Mouse (Mus musculus) adrenal gland, postnatal 4 days (tissue): ENCODE measurements around the gene Mylk. TPM values are rescaled to one million over a fixed set of nuclear protein-coding genes. Genes with fewer than 3 reads are reported as not detected.

Experiments used
- DNase-seq, 2 experiments: peaks; one replicate each; pipeline ENCODE4 v3.0.0; 2021 to 2022; ENCODE audit warnings: low spot score in 2 of 2, mixed read lengths in 2 of 2
- total RNA-seq, 2 experiments: library from RNA; stranded (reverse); gene quantifications; 2 replicates each; pipeline ENCODE4 v1.2.3; 2021

Mylk gene
- total RNA-seq, 2 experiments from 2014 or later = 50.8 to 66.3 TPM

- DNase-seq = no peak
Measured at GRCm38 (mm10) chr16:35016491-35016890, 271.5 kb downstream of the Mylk start.

- no peak for DNase-seq
Measured at GRCm38 (mm10) chr16:35018470-35018974, 273.5 kb downstream of the Mylk start.

GRCm38 (mm10) chr16:35021903-35022241 lies 276.9 kb downstream of the Mylk start:
- no peak for DNase-seq

- DNase-seq = peak; percentile 90 to 91
Measured at GRCm38 (mm10) chr16:35022242-35023137, 277.5 kb downstream of the Mylk start, which contains the start of gene Hacd2. Gene Hacd2 (plus strand): TSS chr16:35022428.

GRCm38 (mm10) chr16:35023138-35023735 lies 278.2 kb downstream of the Mylk start:
- no peak for DNase-seq

- no peak for DNase-seq
Measured at GRCm38 (mm10) chr16:35024300-35024699, 279.3 kb downstream of the Mylk start.

GRCm38 (mm10) chr16:35025347-35025746 lies 280.3 kb downstream of the Mylk start:
- DNase-seq = no peak

GRCm38 (mm10) chr16:35033241-35033640 lies 288.2 kb downstream of the Mylk start:
- DNase-seq = no peak

GRCm38 (mm10) chr16:35033809-35034577 lies 289.0 kb downstream of the Mylk start:
- no peak for DNase-seq

- no peak for DNase-seq
Measured at GRCm38 (mm10) chr16:35034971-35035370, 290.0 kb downstream of the Mylk start.

- no peak for DNase-seq
Measured at GRCm38 (mm10) chr16:35036754-35037153, 291.7 kb downstream of the Mylk start.

GRCm38 (mm10) chr16:35038343-35039057 lies 293.5 kb downstream of the Mylk start:
- no peak for DNase-seq

- no peak for DNase-seq
Measured at GRCm38 (mm10) chr16:35040154-35040553, 295.1 kb downstream of the Mylk start.

- DNase-seq = no peak
Measured at GRCm38 (mm10) chr16:35041001-35041400, 296.0 kb downstream of the Mylk start.

- DNase-seq = no peak
Measured at GRCm38 (mm10) chr16:35046081-35046775, 301.2 kb downstream of the Mylk start.

- DNase-seq = no peak
Measured at GRCm38 (mm10) chr16:35047272-35047969, 302.4 kb downstream of the Mylk start.

GRCm38 (mm10) chr16:35051066-35051465 lies 306.1 kb downstream of the Mylk start:
- no peak for DNase-seq
